Mouse (Mus musculus) midbrain, embryonic 16.5 days (tissue): ENCODE data around the gene Atp13a3. TPM values are rescaled to one million over a fixed set of nuclear protein-coding genes. Genes with fewer than 3 reads are reported as not detected.

Source experiments
- ATAC-seq: fragments of 200-750 bp; cut with Nextera tagmentation; 2 replicates; pipeline ENCODE4 v1.8.0; 2017; ENCODE audit warnings: moderate TSS enrichment
- H3K27ac ChIP-seq: fragments of 300-500 bp; sonication (generic); 2 replicates; pipeline ENCODE4 v1.5.1; 2014; ENCODE audit warnings: mild to moderate bottlenecking, low read length, mixed read lengths
- H3K27me3 ChIP-seq: fragments of 300-500 bp; sonication (generic); 2 replicates; pipeline ENCODE4 v1.6.1; 2014; ENCODE audit warnings: low read depth, low read length, mixed read lengths; ENCODE audit not compliant: control insufficient read depth, insufficient read depth
- H3K36me3 ChIP-seq: fragments of 300-500 bp; sonication (generic); 2 replicates; pipeline ENCODE4 v1.6.1; 2014; ENCODE audit warnings: mild to moderate bottlenecking, low read length, moderate library complexity, mixed read lengths; ENCODE audit not compliant: control insufficient read depth, insufficient read depth
- H3K4me1 ChIP-seq: fragments of 300-500 bp; sonication (generic); 2 replicates; pipeline ENCODE4 v1.6.1; 2014; ENCODE audit warnings: mild to moderate bottlenecking, low read length, mixed read lengths; ENCODE audit not compliant: control insufficient read depth, insufficient read depth
- H3K4me2 ChIP-seq: fragments of 300-500 bp; sonication (generic); 2 replicates; pipeline ENCODE4 v1.6.1; 2014; ENCODE audit warnings: mild to moderate bottlenecking, low read length, mixed read lengths
- H3K4me3 ChIP-seq: fragments of 300-500 bp; sonication (generic); 2 replicates; pipeline ENCODE4 v1.5.1; 2014; ENCODE audit warnings: low read depth, mild to moderate bottlenecking, low read length, moderate library complexity, mixed read lengths
- H3K9ac ChIP-seq: fragments of 300-500 bp; sonication (generic); 2 replicates; pipeline ENCODE4 v1.6.1; 2014; ENCODE audit warnings: low read depth, low read length, mixed read lengths
- H3K9me3 ChIP-seq: fragments of 300-500 bp; sonication (generic); replicated peaks from 2 replicates; pipeline ENCODE4 v1.6.1; 2014; ENCODE audit warnings: mild to moderate bottlenecking, low read length, mixed read lengths; ENCODE audit not compliant: control insufficient read depth, poor library complexity, severe bottlenecking
- WGBS: fragments of 180-500 bp; shearing (Covaris S2); extraction: QIAGEN DNeasy Blood & Tissue Kit; methylation state at CpG from one replicate; pipeline ENCODE4 v1.1.7; 2014; 5-methylcytosine and 5-hydroxymethylcytosine counted together
- polyA plus RNA-seq: library from polyadenylated mRNA; unstranded; fragments of >200 nt; fragmentation: Nextera tagmentation; extraction: Ambion mirVana; gene quantifications from 2 replicates; pipeline ENCODE4 v1.2.1, GENCODE M21; 2015

Atp13a3 gene
- polyA plus RNA-seq, 1 experiment from 2014 or later: 7.5 TPM

DNA sequence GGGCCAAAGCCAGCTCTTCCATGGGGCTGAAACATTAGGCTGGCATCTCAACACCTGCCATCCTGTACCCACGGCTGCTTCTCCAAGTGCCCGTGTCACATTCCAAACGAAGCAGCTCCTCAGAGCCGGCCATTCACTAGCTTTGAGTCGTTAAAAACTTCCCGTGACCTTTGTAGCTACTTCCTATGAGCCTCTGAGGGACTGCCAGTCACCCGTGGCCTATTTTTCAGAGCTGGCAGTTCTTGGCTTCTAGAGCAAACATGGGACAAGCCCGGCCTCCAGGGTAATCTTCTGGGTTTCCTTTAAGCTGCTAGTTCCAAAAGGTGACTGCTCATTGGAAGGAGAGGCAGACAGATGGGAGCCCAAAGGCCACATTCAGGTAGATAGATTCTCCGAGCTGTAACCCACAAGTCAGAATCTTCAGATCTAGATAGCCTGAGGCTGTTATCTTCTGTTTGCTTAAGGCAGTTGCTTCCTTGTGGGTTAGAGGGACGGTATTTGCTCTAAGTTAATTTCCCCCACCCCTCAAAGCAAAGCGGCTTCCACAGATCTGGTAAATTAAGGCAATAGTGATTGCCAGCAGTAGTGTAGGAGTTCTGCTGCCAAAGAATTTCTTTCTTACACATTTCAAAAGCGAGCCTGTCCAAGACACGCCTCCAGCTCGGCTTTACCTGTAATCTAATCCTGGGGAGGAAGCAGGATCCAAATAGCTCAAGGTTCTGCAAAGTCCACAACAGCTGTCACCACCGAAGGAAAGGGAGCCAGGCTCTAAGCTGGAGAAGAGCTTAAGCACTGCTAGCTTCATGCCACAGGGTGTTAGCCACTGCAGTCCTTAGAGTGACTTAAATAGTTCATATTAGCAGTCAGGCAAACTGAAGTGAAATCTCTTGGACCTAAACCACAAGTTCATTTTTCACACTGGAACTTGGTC is 8.4 kb downstream of the Atp13a3 start:
- Histone ChIP-seq H3K9me3 (no peaks in the 10 kb centered on the region), H3K27ac (no peak overlapping the region), H3K4me3 (no peak overlapping the region), H3K4me2 (no peak overlapping the region), H3K9ac (no peak overlapping the region), H3K27me3 (no peaks in the 10 kb centered on the region), H3K36me3 (no peaks in the 10 kb centered on the region), H3K4me1 (no peaks in the 10 kb centered on the region)
- ATAC-seq: no peak
- 60% methylated on average over 15 of the region's 15 CpGs for WGBS

DNA sequence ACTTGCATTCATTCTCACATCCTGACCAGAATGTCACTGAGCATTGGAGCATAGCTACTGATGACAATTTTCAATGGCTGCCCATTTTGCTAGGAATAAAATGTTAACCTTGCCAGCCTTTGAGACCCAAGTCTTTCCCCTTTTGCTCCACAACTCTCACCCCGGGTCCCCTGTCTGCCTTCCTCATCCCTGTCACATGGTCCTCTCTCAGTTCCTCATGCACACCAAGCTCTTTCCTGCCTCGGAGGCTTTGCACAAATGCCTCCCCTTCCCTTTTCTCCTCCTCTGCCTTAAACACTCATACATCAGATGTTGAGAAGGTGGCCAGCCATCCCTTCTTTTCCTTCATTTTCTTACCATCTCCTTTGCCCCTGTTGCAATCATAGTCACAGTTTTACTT is 10.6 kb downstream of the Atp13a3 start:
- Histone ChIP-seq H3K27ac (no peak overlapping the region), H3K4me3 (no peak overlapping the region), H3K9me3 (no peaks in the 10 kb centered on the region), H3K9ac (no peak overlapping the region), H3K27me3 (no peaks in the 10 kb centered on the region), H3K4me2 (no peak overlapping the region), H3K4me1 (no peaks in the 10 kb centered on the region), H3K36me3 (no peaks in the 10 kb centered on the region)
- no peak for ATAC-seq
- 84% methylated on average over 2 of the region's 2 CpGs for WGBS

DNA sequence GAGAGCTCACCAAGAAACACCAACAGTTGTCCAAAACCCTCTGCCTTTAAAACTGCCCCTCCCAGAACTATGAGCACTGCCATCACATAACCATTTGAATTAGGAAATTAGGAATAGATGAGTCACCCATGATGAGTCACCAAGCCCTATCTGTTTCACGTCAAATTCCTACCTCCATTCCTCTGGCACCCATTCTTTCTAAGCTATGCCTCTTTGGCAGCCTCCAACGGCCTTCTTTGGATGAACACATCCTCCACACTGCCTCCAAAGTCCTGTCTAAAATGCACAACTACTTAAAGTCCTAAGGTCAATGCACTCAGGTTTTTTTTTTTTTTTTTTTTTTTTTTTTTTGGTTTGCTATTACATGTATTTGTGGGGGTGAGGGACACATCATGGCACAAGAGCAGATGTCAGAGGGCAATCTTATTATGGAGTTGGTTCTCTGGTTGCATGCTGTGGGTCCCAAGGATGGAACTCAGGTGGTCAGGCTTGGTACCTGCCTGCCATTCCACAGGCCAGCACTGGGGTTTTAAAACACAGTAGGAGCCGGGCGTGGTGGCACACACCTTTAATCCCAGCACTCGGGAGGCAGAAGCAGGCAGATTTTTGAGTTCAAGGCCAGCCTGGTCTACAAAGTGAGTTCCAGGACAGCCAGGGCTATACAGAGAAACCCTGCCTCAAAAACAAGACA is 15.0 kb downstream of the Atp13a3 start:
- 89% methylated on average over 5 of the region's 5 CpGs for WGBS
- peaks cover 15% of the 10 kb centered on the region for H3K4me1 ChIP-seq
- no peak overlapping the region for H3K9ac ChIP-seq
- no peak overlapping the region for H3K27ac ChIP-seq
- no peaks in the 10 kb centered on the region for H3K9me3 ChIP-seq
- no peaks in the 10 kb centered on the region for H3K27me3 ChIP-seq
- no peak for ATAC-seq
- H3K36me3 ChIP-seq: no peaks in the 10 kb centered on the region
- H3K4me2 ChIP-seq: no peak overlapping the region
- no peak overlapping the region for H3K4me3 ChIP-seq

DNA sequence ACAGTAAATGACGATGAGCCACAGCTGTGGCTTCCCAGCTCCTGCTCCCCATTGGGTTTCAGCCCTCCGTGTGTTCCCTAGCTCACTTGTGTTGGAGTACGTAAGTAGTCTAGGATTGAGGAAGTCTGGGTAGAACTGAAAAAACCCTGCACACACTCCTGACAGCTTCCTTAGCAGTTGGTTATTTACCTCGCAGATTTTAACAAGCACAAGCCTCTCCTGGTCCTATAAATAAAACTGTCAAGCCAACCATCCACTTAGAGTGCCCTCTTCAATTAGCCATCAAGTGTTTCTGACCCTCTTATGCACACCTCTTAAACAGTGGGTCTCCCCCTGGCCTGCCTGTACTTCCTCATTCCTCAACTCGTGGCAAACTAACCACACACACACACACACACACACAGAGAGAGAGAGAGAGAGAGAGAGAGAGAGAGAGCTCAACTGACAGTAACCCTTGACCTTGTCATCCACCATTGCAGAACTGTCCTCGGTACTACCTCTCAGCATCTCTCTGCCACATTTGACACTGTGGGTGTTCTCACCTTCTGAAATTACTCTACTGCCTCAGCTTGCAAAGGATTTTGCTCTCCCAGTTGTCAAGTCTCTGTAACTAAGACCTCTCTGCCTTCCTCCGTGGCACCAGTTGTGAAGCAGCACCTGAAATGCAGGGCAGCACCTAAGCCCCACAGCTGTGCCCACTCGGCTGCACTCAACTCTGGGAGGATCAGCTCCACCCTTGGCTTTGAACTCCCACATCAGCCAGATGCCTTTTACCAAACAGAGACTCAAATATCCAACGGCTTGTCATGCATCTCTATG is 15.7 kb downstream of the Atp13a3 start:
- WGBS: 72% methylated on average over 9 of the region's 9 CpGs
- no peaks in the 10 kb centered on the region for H3K36me3 ChIP-seq
- H3K9me3 ChIP-seq: no peaks in the 10 kb centered on the region
- H3K9ac ChIP-seq: peak overlapping the region; percentile 95; the same call in 1 of the 2 replicates
- H3K4me2 ChIP-seq: peak overlapping the region; percentile 93
- H3K27me3 ChIP-seq: no peaks in the 10 kb centered on the region
- H3K4me3 ChIP-seq: peak overlapping the region; percentile 97
- peak overlapping the region; percentile 85 for H3K27ac ChIP-seq
- H3K4me1 ChIP-seq: peaks cover 17% of the 10 kb centered on the region
- no peak for ATAC-seq

DNA sequence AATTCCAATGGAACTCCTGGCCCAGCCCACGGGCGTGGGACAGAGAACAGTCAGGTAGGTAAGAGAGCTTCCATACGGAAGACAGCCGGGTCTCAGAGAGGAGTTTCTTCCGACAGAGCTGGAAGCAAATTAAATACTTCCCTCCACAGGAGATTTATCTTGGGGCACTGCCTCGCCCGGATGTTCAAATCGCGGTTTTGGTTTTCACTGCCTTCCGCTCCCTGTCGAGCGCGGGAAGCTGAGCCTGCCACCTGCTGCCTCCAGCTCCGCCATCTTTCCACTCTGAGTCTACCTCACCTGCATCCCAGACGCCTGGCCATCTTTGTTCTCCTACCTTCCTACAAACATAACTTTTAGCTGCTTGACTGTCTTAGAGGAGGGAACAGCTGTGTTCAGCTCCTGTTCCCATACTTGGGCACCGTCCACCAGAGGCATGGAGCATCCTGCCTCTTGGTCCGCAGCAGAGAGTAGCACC is 16.5 kb downstream of the Atp13a3 start:
- H3K27ac ChIP-seq: peak overlapping the region; percentile 85
- H3K9me3 ChIP-seq: no peaks in the 10 kb centered on the region
- H3K4me3 ChIP-seq: peak overlapping the region; percentile 97
- H3K27me3 ChIP-seq: no peaks in the 10 kb centered on the region
- H3K4me2 ChIP-seq: peak overlapping the region; percentile 93
- peak; percentile 32 for ATAC-seq
- peaks cover 5% of the 10 kb centered on the region; the same call in 1 of the 2 replicates for H3K36me3 ChIP-seq
- peak overlapping the region; percentile 95 for H3K9ac ChIP-seq
- H3K4me1 ChIP-seq: peaks cover 17% of the 10 kb centered on the region
- WGBS: 5% methylated on average over 17 of the region's 17 CpGs

DNA sequence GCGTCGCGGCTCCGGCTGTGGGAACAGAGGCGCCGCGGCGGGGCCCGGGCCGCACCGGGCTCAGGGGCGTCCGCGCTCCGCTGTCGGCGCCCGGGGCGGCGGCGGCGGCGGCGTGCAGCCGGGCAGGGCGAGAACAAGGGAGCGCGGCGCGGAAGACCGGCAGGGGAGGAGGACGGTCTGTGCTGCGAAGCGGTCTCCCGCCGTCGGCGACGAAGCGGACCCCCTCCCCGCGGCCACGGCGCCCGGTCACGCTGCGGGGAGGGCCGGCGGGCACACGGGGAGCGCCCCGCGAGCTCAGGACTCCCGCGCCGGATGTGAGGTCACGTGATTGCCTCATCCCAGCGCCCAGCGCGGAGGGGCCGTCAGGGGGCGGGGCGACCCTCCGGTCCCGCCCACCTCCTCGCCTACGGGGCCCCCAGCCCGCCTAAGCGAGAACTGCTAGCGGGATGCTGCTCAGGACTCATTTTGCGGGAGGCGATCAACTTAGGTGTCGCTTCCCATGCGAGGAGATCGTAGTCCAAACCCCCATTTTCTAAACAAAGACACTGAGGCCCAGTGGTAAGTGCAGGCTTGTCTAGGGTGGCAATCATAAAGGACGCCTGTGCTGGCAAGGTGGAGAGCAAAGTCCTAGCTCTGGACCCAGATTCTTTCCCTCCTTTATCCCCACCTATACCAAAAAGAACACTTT is 17.1 kb downstream of the Atp13a3 start:
- H3K36me3 ChIP-seq: peaks cover 5% of the 10 kb centered on the region; the same call in 1 of the 2 replicates
- H3K9ac ChIP-seq: peak overlapping the region; percentile 95
- peak overlapping the region; percentile 85 for H3K27ac ChIP-seq
- no peaks in the 10 kb centered on the region for H3K27me3 ChIP-seq
- under 1% methylated on average over 71 of the region's 76 CpGs for WGBS
- H3K4me1 ChIP-seq: peaks cover 17% of the 10 kb centered on the region
- no peaks in the 10 kb centered on the region for H3K9me3 ChIP-seq
- peak overlapping the region; percentile 97 for H3K4me3 ChIP-seq
- peak; percentile 91 for ATAC-seq
- H3K4me2 ChIP-seq: peak overlapping the region; percentile 93

DNA sequence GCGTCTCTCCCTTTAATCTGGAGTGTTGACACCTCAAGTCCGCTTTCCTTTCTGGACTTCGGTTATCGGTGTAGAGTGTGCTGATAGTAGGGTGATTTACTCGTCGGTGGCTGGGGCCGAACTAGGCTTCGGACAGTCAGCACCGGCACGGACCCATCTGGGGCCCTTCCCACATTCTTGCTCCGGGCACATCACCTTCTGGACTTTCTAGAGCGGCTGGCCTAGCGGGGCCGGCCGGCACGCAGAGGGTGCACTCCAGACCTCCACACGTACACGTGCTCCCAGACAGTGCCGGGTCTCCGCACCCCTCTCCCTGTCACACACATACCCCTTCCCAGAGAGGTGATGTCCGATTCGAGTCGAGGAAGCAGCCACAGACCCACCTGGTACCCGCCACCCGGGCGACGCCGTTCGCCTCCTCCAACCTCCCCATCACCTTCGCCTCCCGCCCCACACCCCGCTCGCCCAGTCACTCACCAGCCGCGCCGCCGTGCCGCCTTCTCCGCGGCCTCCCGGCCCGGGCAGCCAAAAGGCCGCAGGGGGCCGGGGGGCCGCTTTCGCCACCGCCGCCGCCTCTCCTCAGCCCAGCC is 17.8 kb downstream of the Atp13a3 start:
- no peaks in the 10 kb centered on the region for H3K27me3 ChIP-seq
- H3K36me3 ChIP-seq: peaks cover 5% of the 10 kb centered on the region; the same call in 1 of the 2 replicates
- no peaks in the 10 kb centered on the region for H3K9me3 ChIP-seq
- H3K4me1 ChIP-seq: peaks cover 17% of the 10 kb centered on the region
- H3K9ac ChIP-seq: peak overlapping the region; percentile 95
- peak; percentile 77 for ATAC-seq
- WGBS: under 1% methylated on average over 44 of the region's 49 CpGs
- peak overlapping the region; percentile 85 for H3K27ac ChIP-seq
- peak overlapping the region; percentile 93 for H3K4me2 ChIP-seq
- peak overlapping the region; percentile 97 for H3K4me3 ChIP-seq
